Mouse (Mus musculus) right cerebral cortex, adult 2 months (tissue): ENCODE measurements at regions not wholly inside any gene's neighbourhood (a gene's known extent, or its start where the extent isn't known, plus 50 kb on each side); places are given as distances from the start of the nearest gene placed in this dataset.

ENCODE experiments used
- DNase-seq, 2 experiments: peaks; one replicate each; pipeline ENCODE4 v3.0.0; 2021 to 2022; ENCODE audit warnings: low spot score in 2 of 2

DNA sequence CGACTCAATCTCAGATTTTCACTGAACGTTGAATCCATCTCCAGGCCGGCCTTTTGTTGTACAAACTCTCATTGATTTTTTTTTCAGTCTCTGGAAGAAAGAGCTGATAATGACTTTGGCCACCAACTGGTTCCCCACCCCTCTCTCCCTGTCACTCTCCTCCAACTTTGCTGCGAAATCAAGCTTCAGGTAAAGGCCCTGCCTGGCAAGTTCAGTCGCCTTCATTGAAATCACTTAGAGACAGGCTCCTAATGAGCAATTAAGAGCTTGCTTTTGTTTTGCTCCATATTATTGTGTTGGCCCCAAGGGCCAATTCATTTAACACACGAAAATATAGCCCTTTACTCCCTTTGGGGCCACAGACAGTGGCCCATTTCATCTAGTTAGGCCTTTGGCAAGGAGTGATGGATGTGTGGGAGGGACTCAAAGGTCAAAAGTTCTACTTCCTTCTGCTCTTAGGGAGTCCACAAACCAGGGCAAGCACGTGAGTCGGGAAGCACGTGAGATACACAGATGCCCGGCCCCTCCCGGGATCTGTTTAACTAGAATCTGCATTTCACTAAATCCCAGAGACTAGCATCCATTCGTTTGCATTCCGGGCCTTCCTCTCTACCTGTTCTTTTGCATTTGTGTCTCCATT, 120.0 kb downstream of the Dact1 start:
- no peak for DNase-seq

DNA sequence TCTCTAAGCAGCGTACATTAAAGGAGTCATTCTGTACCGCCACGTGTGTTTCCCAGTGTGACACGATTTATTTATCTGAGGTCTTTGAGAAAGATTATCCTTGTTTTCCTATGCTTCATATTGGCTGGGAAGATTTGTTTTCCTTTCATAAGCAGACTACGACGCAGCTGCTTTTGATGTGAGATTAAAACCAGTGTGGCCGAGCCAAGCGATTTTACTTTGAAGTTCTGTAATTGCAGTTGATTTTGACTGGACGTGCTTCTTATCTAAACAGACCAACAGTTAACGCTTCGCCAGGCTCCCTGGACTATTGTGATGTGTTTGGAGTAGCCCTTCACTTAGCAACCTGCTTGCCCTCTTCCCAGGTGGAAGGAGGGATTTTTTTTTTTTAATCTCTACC, 120.6 kb downstream of the Dact1 start:
- DNase-seq, result no peak

DNA sequence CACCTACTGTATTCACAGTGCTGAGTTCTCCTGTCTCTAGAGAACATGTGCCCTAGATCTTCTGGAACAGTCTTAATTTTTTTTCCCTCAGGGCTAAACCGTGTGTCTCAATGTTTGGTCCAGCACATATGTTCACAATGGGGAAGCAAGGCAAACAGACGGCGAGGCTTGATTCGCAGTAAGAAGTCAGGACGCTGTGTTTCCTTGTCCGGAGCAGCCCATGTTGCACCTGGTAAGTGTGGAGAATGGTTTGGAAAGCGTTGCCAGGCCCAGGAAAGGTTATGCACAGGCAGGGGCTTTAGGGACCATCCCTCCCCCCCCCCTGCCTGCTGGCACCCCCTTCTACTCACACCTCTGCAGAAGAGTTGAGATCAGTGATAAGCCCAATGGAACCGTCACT, 121.4 kb downstream of the Dact1 start:
- DNase-seq, result no peak

DNA sequence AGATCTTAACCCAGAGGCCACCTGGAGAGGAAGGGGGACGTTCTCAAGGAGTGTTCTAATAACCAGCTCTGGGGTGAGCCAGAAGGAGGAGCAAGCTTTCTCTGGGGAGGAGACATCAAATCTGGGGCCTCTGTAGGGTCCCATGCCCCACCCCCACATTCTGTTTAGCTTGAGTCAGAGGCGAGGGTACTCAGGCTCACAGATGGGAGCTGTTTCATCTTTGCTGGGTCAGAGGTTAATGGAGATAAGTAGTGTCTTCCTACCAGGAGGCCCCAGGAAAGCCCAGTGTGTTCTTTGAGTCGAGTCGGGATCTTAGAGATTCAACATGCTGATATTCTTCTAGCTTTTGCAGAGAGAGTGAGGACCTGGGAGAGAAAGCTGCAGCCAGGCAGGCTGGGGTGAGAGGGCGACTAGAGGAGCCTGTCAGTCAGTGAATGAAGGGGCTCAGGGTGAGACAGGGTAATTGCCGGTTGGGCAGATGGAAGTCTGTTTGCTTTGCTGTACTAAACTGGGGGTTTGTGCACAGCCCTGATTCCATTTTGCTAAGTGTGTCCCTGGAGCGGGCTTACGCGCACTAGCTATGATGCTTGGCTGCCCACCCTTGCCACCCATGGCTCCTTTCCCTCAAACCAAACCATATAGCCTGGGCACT, 124.0 kb downstream of the Dact1 start:
- DNase-seq, result no peak

DNA sequence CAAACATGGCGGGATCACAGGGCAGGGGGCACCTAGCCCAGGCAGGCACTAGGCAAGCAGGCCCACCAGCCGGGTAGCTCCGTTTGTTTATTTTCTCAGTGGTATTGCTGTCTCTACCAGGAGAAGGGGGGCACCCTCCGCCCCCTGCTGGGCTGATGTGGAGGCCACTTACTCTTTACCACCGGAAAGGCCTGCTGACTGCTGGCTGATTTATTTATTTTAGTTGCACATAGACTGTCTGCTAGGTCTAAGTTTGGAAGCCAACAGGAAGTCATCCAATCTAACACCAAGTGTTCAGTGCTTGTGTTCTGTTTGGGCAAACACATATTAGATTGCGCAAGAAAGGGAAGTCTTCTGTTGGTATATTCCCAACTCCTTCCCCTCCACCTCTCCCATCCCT, 128.6 kb downstream of the Dact1 start:
- no peak for DNase-seq

DNA sequence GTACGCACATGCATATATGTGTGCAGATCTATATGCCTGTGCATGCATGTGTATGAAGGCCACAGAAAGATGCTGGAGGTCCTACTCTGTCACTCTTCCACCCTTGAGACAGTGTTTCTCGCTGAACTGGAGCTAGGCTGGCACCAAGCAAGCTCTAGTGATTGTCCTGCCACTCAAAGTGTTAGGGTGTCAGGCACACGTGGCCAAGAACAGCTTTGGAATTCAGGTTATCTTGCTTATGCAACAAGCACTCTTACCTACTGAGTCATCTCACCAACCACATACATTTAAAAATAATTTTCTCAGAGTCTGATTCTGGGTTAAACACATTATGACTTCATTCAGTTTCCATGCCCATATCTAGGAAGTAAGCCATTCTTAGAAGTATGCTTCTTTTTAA, 131.2 kb downstream of the Dact1 start:
- no peak for DNase-seq

DNA sequence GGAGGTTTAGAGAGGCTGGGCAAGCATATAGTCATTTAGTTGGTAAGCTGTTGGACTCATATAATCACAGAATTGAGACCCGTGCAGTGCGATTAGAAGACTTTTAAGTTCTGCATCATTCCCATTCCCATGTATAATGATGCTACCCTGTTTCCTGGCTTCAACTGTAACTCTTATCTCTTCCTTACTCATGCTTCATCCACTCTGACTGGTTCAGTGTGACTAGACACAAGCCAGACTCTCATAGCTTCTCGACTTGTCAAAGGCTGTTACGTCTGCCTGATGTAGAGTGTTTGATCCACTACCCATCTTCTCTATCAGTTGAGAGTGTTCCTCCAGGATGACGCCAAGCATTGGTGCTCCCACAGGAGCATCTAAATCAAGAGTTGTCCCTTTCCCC, 131.6 kb downstream of the Dact1 start:
- no peak for DNase-seq

DNA sequence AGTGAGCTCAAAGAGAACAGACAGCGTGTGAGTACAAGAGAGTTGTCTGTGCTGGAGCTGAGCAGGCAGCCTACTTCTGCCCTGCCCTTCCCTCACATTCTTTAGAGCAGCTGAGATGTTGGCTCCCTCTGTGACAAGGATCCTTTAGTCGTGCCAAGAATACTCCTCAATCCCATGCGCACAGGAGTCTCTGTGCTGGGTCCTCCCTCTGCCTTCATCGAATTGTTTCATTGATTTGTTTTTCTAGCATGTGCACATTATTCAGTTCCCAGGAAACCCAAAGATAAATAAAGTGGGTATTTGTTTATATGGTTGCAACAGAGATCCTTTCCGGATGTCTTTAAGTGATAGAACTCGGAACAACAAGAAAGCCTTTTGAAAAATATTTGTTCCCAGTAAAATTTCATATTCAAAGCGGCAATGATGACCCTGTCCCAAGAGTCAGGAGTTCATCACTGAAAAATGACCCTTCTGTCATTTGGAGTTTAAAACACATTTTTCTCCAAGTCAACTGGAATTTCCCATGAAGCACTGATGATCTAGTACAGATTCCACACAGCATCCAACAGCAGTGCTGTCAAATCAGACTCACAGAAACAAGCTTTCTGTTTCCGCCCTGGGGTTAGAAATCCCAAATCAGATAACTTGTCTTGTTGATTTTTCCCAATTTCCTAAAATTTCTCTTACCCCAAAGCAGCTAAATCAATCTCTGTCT, 136.7 kb downstream of the Dact1 start:
- DNase-seq, result no peak

DNA sequence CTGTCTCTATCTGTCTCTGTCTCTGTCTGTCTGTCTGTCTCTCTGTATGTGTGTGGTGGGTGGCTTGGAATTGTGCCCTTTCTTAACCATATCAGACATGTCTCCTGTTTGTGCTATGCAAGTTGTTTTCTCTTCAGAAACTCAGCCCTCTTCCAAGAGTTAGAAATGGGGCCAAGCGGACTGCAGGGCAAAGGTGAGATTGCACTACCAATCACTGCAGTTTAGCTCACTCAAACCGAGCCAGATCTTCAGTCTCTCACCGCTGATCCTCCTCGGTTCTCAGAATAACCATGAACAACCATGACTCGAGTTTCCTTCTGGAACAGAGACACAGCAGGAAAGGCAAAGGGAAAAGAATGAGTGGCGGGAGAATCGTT, 137.2 kb downstream of the Dact1 start:
- DNase-seq, result no peak

DNA sequence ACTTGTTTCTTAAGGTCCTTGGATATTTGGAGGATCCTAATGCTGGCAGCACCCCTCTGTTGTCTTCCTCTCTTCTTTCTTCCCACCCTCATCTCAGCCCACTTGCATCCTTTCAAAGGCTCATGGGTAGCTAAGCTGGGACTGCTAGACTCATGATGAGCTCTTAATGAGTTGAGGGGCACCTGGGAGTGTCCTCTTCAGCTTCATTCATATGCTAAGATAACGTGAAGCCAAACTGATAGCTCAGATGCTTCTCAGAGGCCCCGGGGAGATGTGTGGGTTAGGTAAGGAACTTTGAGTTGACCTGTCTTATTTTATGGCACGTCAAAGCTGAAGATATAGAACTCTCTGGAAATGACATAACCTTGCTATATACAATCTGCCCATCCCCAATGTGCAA, 139.3 kb downstream of the Dact1 start:
- no peak for DNase-seq

DNA sequence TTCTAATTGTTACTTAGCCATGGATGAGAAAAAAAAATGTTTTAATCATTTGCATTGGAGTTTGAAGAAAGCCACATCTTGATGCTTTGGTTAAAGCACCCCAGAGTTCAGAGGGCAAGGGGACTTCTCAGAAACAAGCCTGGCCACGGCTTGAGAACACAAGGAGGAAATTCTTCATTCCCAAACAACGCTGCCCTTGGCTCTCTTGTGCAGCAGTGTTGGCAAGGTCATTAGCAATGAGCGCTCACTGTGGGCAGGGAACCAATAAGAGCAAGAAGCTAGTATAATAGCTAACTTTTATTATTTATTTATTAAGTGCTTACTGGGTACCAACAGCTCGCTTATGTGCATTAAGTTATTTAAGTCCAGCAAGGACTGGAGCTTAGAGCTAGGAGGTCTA, 140.4 kb downstream of the Dact1 start:
- DNase-seq, result no peak

DNA sequence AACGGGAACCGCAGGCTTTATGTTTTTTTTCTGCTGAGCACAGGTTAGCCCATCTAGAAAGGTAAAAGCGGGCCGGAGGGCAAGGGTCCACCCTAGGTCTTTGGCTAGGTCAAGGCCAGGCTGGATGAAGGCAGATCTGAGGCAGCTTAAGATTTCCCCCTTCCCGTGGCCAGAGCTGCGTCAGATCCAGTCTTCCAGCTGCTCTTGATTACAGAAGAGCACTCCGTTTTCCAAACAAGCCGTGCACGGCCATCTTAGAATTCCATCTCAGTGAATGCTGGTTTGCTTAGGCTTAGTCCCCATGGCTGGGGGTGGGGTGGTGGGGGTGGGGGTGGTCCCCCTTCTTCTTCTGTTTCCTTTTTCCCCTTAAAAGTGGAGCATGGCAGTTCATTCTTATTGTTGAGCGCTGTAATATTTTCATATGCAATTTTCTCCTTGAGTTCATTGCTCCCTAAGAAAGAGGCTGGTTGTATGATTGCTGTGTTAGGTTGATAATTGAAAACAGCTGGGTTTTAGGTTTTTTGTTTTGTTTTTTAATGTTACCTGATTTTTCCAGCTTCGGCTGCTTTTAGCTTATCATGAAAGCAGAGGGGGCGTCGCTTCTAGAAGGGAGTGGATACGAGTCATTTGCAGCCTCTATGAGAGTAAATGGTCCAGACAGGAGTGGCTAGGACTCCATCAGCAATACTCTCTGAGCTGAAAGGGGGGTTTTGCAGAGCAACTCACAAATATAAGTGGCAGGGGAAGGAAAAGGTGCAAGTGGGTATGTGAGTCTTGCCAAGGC, 141.2 kb downstream of the Dact1 start:
- DNase-seq, result no peak

DNA sequence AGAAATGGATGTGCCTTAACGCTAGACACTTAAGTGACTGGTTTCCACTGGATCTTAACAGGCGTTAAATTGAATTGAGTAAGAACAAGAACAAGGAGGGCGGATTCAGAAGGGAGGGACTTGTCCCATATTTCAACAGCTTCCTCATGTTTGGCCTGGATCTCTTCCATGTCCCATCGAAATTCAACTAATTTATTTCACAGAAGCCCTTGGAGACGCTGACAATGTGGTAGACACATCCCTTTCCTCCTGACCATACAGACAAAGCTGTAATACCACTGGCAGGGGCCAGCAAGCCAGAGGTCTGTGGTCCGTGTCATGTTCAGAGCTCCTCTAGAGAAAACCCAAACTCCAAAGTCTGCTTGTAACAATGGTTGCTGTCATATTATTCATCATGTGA, 147.2 kb downstream of the Dact1 start:
- DNase-seq, result no peak

DNA sequence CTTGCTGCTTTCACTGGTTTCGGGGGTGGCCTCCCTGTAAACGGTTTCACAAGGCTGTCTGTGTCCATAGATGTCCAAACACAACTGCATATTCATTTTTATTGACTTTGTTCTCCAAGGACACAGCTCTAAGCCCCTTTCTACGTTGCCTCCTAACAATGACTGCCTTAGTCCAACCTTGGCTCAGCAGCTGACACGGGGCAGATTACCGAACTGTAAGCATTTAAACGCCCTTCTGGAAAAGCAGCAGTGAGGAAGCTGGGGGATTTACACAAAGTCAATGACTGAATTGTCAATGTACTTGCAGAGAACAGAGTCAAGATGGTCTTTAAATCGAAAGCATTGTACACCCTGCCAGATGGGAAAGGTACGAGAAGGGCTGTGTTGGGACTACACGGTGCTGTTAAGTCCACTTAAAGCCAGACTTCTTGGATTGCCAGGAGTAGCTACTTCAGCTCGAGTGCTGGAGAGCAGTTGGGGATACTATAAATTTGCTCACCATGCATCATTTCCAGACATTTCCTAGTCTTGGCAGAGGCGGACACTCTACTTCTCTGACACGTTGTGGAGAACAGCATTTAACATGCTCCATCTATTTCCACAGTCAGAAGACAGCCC, 149.0 kb downstream of the Dact1 start:
- DNase-seq, result no peak

DNA sequence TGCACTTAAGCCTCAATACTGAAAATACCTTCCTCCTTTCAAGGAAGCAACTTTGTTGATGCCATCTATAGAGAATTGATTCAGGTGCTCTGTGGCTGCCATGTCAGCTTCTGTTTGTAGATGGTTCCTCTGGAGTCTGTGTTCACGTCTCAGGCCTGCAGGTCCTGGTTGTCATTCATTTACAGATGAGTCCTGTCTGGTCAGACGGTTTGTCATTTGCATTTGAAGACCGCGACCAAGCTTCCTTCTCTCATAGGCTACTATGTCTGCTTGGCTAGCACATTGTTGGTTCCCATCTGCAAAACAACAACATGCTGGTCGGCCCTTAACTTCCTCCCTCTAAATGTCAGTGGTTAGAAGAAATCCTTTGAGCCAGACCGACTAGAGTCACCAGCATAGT, 151.0 kb downstream of the Dact1 start:
- no peak for DNase-seq

DNA sequence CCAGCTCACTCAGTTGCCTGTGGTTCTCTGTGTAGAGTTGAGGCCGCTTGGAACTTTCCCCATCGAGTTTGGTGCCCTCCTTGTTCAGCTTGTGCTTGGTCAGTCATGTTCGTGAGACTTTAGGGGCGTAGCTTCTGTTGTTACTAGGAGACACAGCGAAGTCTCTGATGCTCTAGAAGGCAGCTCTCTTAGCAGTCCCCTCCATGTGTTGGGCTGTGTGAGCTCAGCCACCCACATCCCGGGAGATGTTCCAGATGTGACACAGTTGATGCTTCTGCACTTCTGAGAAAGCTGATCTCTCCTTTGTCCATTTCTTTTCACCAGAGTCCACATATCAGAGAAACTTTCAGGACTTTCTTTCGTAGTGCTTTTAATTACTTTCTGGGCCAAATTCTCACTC, 158.1 kb downstream of the Dact1 start:
- DNase-seq, result no peak

DNA sequence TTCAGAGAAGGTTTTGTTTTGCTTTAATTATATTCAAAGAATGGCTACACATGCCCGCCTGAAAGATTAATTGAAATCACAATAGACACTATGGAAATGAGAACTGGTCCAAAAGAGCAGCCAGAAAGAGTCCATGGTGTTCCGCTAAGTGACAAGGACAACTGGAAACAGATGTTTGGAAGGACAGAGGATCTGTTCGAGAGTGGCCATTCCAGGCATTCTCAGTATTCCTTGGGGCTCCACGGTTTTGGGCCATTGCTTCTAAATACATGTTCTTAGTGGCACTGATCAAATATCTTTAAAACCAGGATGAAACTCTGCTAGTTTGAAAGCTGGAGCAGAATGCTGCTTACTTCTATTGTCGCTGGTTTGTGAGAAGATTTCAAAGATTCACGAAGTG, 158.6 kb downstream of the Dact1 start:
- DNase-seq, result no peak

DNA sequence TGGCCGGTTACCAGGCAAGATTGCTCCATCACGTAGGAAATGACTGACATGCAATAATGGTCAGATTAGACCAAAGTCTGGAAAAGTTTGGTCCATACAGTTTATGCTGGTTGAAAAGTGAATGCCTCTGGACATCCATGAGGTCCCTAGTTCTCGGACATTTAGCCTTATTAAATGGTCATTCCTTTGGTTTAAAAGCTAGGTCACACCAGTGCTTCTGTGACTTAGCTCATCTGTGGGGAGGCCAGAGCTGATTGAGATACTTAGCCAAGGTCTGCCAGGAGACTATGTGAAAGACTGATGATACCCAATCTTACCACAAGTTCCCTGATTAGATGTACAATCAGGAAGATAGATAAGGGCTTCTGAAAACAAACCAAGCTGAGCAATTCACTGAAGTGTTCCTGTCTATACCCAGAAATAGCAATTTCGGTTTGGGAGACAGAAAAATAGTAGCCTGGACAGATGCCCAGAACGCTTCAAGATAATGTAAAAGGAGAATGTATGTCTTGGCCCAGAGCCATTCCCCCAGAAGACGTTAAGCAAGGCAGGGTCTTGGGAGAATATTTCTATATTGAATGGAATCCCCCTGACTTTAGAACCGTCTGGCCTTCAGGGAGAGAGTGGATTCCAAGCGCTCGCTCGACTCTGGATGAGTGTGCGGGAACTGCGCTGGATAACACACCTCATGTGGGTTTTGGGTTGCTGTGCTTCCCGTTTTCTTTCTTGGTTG, 161.5 kb downstream of the Dact1 start:
- peak in 1 of 2 experiments; percentile 10 for DNase-seq

DNA sequence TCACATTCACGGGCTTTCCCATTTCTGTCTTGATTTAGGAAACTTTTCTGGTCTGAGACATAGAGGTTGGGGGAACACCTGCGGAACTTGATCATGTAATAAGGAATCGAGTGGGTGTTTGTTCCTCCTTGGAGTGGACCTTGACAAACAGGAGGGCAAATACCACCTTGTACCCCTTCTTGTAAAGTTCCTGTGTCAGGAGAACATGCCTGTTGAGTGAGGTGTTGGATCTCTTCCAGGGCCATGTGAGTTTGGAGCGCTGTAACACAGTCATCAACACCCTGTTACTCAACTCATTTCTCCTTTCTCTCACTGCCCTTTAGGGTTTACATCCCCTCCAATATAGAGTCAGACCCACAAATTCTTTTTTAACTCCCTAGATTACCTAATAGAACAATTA, 162.0 kb downstream of the Dact1 start:
- DNase-seq, result no peak

DNA sequence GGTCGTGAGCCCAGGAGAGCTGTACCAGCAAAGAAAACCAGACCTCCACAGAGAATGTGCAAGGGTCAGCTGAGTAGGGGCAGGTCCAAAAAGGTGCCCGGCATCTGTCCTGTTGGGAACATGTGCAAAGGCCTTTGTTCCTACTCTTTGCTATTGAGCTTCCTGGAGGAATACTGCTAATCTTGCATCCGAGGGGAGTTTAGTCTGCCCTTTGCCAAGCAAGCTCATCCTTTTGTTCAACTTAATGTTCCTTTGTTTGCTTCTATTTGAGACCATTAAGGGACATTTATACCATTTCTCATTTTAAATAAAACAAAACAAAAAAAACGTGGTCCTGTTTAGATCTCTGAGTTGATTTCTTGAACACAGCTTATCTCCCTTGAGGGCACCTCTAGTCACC, 166.6 kb downstream of the Dact1 start:
- DNase-seq, result no peak

DNA sequence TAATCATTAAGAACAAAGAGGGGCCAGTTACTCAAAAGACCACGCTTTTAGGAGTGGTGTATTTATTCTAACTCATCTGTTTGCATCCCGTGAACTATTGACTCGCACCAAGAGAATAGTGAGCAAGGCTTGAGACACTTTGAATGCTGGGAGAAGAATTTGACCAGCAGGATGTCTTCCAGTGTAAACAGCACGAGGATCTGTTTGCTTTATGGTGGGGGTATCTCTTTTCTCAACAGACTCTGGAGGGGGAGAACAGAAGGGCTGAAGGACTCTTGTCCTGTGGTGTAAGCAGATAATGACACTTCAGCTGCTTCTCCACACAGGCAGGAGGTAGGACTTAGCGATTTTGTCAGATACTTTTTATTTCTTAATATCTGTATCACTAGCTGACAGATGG, 168.0 kb downstream of the Dact1 start:
- DNase-seq, result no peak

DNA sequence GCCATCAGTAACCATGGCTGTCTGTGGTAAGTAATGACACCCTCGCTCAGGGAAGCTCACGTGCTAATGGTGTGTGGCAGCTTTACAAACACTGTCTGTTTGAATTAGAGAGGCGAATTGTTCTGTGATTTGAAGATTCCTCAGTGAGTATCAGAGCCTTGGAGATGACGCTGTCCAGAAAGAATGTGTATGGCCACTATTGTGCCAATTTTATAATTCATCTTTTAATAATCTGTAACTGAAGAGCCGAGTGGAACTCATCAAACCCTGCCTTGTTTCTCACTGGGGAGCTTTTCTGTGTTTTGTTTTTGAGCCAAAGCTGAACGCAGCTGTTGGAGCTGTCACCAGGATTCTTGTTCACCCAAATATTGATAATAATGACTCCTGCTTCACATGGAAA, 171.7 kb downstream of the Dact1 start:
- no peak for DNase-seq
